In genomic region chr17:71510297-71510696, GRCm38 (mm10) we compare ENCODE assay signal across 30 mouse cellular contexts. TPM values are rescaled to one million over a fixed set of nuclear protein-coding genes. Genes with fewer than 3 reads are reported as not detected.
DNase-seq lines count a peak whose midpoint lies in the region; ATAC-seq and TF ChIP-seq lines count a peak whose summit lies in the region.
"Had no signal": no experiment of that assay in that cellular context is flagged by ENCODE, and none has a peak within 500 bp of the region (broad histone marks: within the 10 kb centered on the region; RNA-seq: fewer than 3 reads in every experiment).

No protein-coding gene starts in this region.

- H3K4me1 ChIP-seq in MEL (ENCODE audit: control insufficient read depth in 1 of 2, insufficient read depth in 2 of 2, low read length in 2 of 2) = no peaks in the 10 kb centered on the region
- no peaks in the 10 kb centered on the region for H3K4me1 ChIP-seq in intestine, postnatal 0 days (replicated peaks; ENCODE audit: control insufficient read depth, insufficient read depth, low read length)
- H3K4me1 ChIP-seq in liver, embryonic 14.5 days (replicated peaks; ENCODE audit: control insufficient read depth in 2 of 2, insufficient read depth in 2 of 2, low read length in 1 of 2) = peaks cover 0 to 7% of the 10 kb centered on the region in 2 experiments; a peak in 2 of 4 replicates
- no peaks in the 10 kb centered on the region for H3K4me1 ChIP-seq in lung, adult 2 months (ENCODE audit: control insufficient read depth, insufficient read depth, low read length)
- H3K4me1 ChIP-seq: embryonic facial prominence, embryonic 12.5 days; heart, embryonic 13.5 days; lung, embryonic 15.5 days; midbrain, embryonic 12.5 days; stomach, embryonic 15.5 days had no signal

- H3K27me3 ChIP-seq in MEL (ENCODE audit: control insufficient read depth in 1 of 2, insufficient read depth in 2 of 2, low read length in 2 of 2) = no peaks in the 10 kb centered on the region
- no peaks in the 10 kb centered on the region for H3K27me3 ChIP-seq in intestine, postnatal 0 days (replicated peaks; ENCODE audit: control insufficient read depth, insufficient read depth, low read length)
- no peaks in the 10 kb centered on the region for H3K27me3 ChIP-seq in liver, embryonic 14.5 days (ENCODE audit: control insufficient read depth, insufficient read depth, low read length)
- H3K27me3 ChIP-seq: embryonic facial prominence, embryonic 12.5 days; heart, embryonic 13.5 days; lung, embryonic 15.5 days; midbrain, embryonic 12.5 days; stomach, embryonic 15.5 days had no signal

- intact Hi-C loops in gastrocnemius, postnatal 36 days (cut with DNase I) = no loop called here

- TF ChIP-seq CTCF in MEL (IDR thresholded peaks at IDR 0.05 in 2 of 3, conservative IDR thresholded peaks at IDR 0.05 in 1 of 3; ENCODE audit: control insufficient read depth in 1 of 3, insufficient read depth in 1 of 3, low read depth in 2 of 3, low read length in 3 of 3, poor library complexity in 1 of 3, severe bottlenecking in 1 of 3) = no peak
- no peak for TF ChIP-seq CTCF in intestine, postnatal 0 days (IDR thresholded peaks at IDR 0.05; ENCODE audit: low read depth)
- TF ChIP-seq CTCF in liver, embryonic 14.5 days (IDR thresholded peaks at IDR 0.05; ENCODE audit: low read depth) = no peak
- TF ChIP-seq CTCF in lung, adult 2 months (IDR thresholded peaks at IDR 0.05; ENCODE audit: insufficient read depth, low read length) = no peak

- no peak overlapping the region for H3K27ac ChIP-seq in MEL (ENCODE audit: control insufficient read depth, low read depth, low read length)
- H3K27ac ChIP-seq in intestine, postnatal 0 days (ENCODE audit: low read depth, low read length) = 0 out of 2 replicates have a peak overlapping the region, but pooled peaks have one; percentile 6
- peak overlapping the region; percentile 54; the same call in 1 of the 2 replicates for H3K27ac ChIP-seq in liver, embryonic 14.5 days
- H3K27ac ChIP-seq: embryonic facial prominence, embryonic 12.5 days; heart, adult 2 months; heart, embryonic 13.5 days; hindbrain, embryonic 14.5 days; layer of hippocampus, adult 2 months; lung, embryonic 15.5 days; midbrain, embryonic 12.5 days; stomach, embryonic 15.5 days had no signal

- TF ChIP-seq EP300 in MEL (IDR thresholded peaks at IDR 0.05; ENCODE audit: low read depth in 1 of 2, low read length in 2 of 2) = no peak
- peak; percentile 18; the same call in 1 of the 2 replicates for TF ChIP-seq EP300 in liver, embryonic 14.5 days (IDR thresholded peaks at IDR 0.05; ENCODE audit: low read depth)

- DNase-seq in MEL (ENCODE audit: low read depth, low spot score) = no peak
- no peak for DNase-seq in liver, embryonic 14.5 days (ENCODE audit: low read depth in 3 of 3, low spot score in 3 of 3)
- no peak for DNase-seq in cerebellum, postnatal 10 days
- no peak for DNase-seq in gastrocnemius, postnatal 36 days
- no peak for DNase-seq in lung, adult 2 months
- DNase-seq: adrenal gland, adult 8-10 months; cerebellum, adult 8-10 months; embryo, embryonic 11 days; gastrocnemius, postnatal 25 days; heart, adult 2 months; heart, postnatal 10 days; kidney, adult 2 months; kidney, postnatal 36 days; left cerebral cortex, postnatal 4 days; retina, postnatal 1 day; right cerebral cortex, postnatal 14 days; thymus, postnatal 14 days had no signal

- H3K4me3 ChIP-seq in MEL (ENCODE audit: control insufficient read depth in 1 of 2, insufficient read depth in 1 of 2, low read depth in 2 of 2, low read length in 2 of 2) = no peak overlapping the region
- no peak overlapping the region for H3K4me3 ChIP-seq in intestine, postnatal 0 days (ENCODE audit: low read depth, low read length)
- no peak overlapping the region for H3K4me3 ChIP-seq in liver, embryonic 14.5 days (ENCODE audit: insufficient read depth in 1 of 2, low read depth in 2 of 2, low read length in 2 of 2)
- no peak overlapping the region for H3K4me3 ChIP-seq in lung, adult 2 months (replicated peaks; ENCODE audit: extremely low read depth, low read depth, low read length)
- H3K4me3 ChIP-seq: embryonic facial prominence, embryonic 12.5 days; heart, adult 2 months; heart, embryonic 13.5 days; layer of hippocampus, adult 2 months; lung, embryonic 15.5 days; midbrain, embryonic 12.5 days; stomach, embryonic 15.5 days had no signal

- H3K9ac ChIP-seq in MEL (ENCODE audit: control insufficient read depth, low read depth, low read length, poor library complexity, severe bottlenecking) = no peak overlapping the region
- H3K9ac ChIP-seq in intestine, postnatal 0 days (ENCODE audit: low read depth, low read length) = no peak overlapping the region
- no peak overlapping the region for H3K9ac ChIP-seq in liver, embryonic 14.5 days (replicated peaks)
- H3K9ac ChIP-seq: embryonic facial prominence, embryonic 12.5 days; heart, embryonic 13.5 days; hindbrain, embryonic 14.5 days; lung, embryonic 15.5 days; midbrain, embryonic 12.5 days; stomach, embryonic 15.5 days had no signal

- H3K36me3 ChIP-seq in MEL (ENCODE audit: control insufficient read depth in 1 of 2, insufficient read depth in 2 of 2, low read length in 2 of 2) = peaks cover 0 to 10% of the 10 kb centered on the region in 2 experiments; a peak in 2 of 4 replicates
- H3K36me3 ChIP-seq in intestine, postnatal 0 days (ENCODE audit: control insufficient read depth, insufficient read depth) = peaks cover 24% of the 10 kb centered on the region
- H3K36me3 ChIP-seq in liver, embryonic 14.5 days (replicated peaks; ENCODE audit: control insufficient read depth, insufficient read depth, low read depth) = peaks cover 90% of the 10 kb centered on the region

- TF ChIP-seq RAD21 in MEL (IDR thresholded peaks at IDR 0.05; ENCODE audit: low read depth, low read length) = no peak

- no peaks in the 10 kb centered on the region for H3K79me2 ChIP-seq in MEL (ENCODE audit: control insufficient read depth, insufficient read depth, low read length, poor library complexity)

- no peak overlapping the region for H3K4me2 ChIP-seq in intestine, postnatal 0 days (replicated peaks; ENCODE audit: low read depth)
- H3K4me2 ChIP-seq in liver, embryonic 14.5 days (ENCODE audit: low read depth) = peak overlapping the region; percentile 24
- H3K4me2 ChIP-seq: embryonic facial prominence, embryonic 12.5 days; heart, embryonic 13.5 days; hindbrain, embryonic 14.5 days; lung, embryonic 15.5 days; midbrain, embryonic 12.5 days; stomach, embryonic 15.5 days had no signal

- TF ChIP-seq POLR2A in MEL (IDR thresholded peaks at IDR 0.05; ENCODE audit: control insufficient read depth in 1 of 2, insufficient read depth in 1 of 2, low read depth in 1 of 2, low read length in 2 of 2, poor library complexity in 1 of 2) = no peak
- no peak for TF ChIP-seq POLR2A in lung, adult 2 months (IDR thresholded peaks at IDR 0.05; ENCODE audit: borderline replicate concordance, extremely low read depth, low read depth, low read length)

- 57% methylated on average over 11 of the region's 11 CpGs for WGBS in intestine, postnatal 0 days
- 70% methylated on average over 11 of the region's 11 CpGs for WGBS in liver, embryonic 14.5 days (ENCODE audit: insufficient replicate concordance)
- WGBS in lung, adult 2 months = 95% methylated on average over 11 of the region's 11 CpGs

- ATAC-seq in intestine, postnatal 0 days = peak; percentile 35; the same call in 1 of the 2 replicates
- peak; percentile 91 for ATAC-seq in liver, embryonic 14.5 days (ENCODE audit: insufficient read depth)
- ATAC-seq in megakaryocyte-erythroid progenitor cell, adult 5-6 weeks (replicated peaks; ENCODE audit: low FRiP score, low TSS enrichment, poor library complexity, severe bottlenecking) = peak; percentile 60
- ATAC-seq: forebrain, embryonic 14.5 days had no signal

- H3K9me3 ChIP-seq in MEL (replicated peaks; ENCODE audit: insufficient read depth, low read length) = no peaks in the 10 kb centered on the region
- no peaks in the 10 kb centered on the region for H3K9me3 ChIP-seq in intestine, postnatal 0 days (ENCODE audit: control insufficient read depth)
- no peaks in the 10 kb centered on the region for H3K9me3 ChIP-seq in liver, embryonic 14.5 days (ENCODE audit: control insufficient read depth, low read length)
- H3K9me3 ChIP-seq: embryonic facial prominence, embryonic 12.5 days; heart, embryonic 13.5 days; lung, embryonic 15.5 days; midbrain, embryonic 12.5 days; stomach, embryonic 15.5 days had no signal

RNA-seq across cellular contexts. Expression of gene Ndc80, which starts 16.4 kb away (rescaled TPM):
- total RNA-seq in MEL (2012; rRNA removed) = 26.0 and 28.0 TPM in 2 replicates
- 10 to 100 TPM in 1 of 2 experiments, not detected in 1; 28.3 TPM for polyA plus RNA-seq in MEL (2012; ENCODE audit: insufficient read depth in 1 of 2, insufficient read length in 2 of 2, low read depth in 1 of 2, low replicate concordance in 2 of 2, missing spikeins in 1 of 2)
- 8.8 and 10.0 TPM in 2 replicates for polyA plus RNA-seq in intestine, postnatal 0 days (2015; fragmentation: Nextera tagmentation; extraction: Ambion mirVana)
- polyA plus RNA-seq in liver, embryonic 14.5 days (2012; rRNA removed) = 5.5 and 16.1 TPM in 2 replicates
- 33.3 and 34.2 TPM in 2 replicates for polyA plus RNA-seq in liver, embryonic 14.5 days (2014; fragmentation: Nextera tagmentation; extraction: Ambion mirVana)
- total RNA-seq in megakaryocyte-erythroid progenitor cell, adult 5-6 weeks (2014; fragmentation: Nextera tagmentation) = 25.1 and 35.8 TPM in 2 replicates
- total RNA-seq in megakaryocyte-erythroid progenitor cell, adult 5-6 weeks (2017) = 73.5 and 83.5 TPM in 2 replicates
- total RNA-seq in gastrocnemius, postnatal 36 days (2021) = under 1 TPM; 0.33 to 0.57 TPM
- 0.12 and 0.14 TPM in 2 replicates for polyA plus RNA-seq in lung, adult 2 months (2012; rRNA removed)
- polyA plus RNA-seq: heart, adult 2 months had no signal

RNA-seq across cellular contexts. Expression of gene Smchd1, which starts 35.2 kb away (rescaled TPM):
- 45.7 and 50.9 TPM in 2 replicates for total RNA-seq in MEL (2012; rRNA removed)
- 100 to 1,000 TPM in 1 of 2 experiments, 10 to 100 TPM in 1; 43.6 to 164 TPM for polyA plus RNA-seq in MEL (2012; ENCODE audit: insufficient read depth in 1 of 2, insufficient read length in 2 of 2, low read depth in 1 of 2, low replicate concordance in 2 of 2, missing spikeins in 1 of 2)
- 25.6 and 26.6 TPM in 2 replicates for polyA plus RNA-seq in intestine, postnatal 0 days (2015; fragmentation: Nextera tagmentation; extraction: Ambion mirVana)
- 11.7 and 19.9 TPM in 2 replicates for polyA plus RNA-seq in liver, embryonic 14.5 days (2012; rRNA removed)
- 38.0 and 41.6 TPM in 2 replicates for polyA plus RNA-seq in liver, embryonic 14.5 days (2014; fragmentation: Nextera tagmentation; extraction: Ambion mirVana)
- 184 and 210 TPM in 2 replicates for total RNA-seq in megakaryocyte-erythroid progenitor cell, adult 5-6 weeks (2014; fragmentation: Nextera tagmentation)
- 214 and 233 TPM in 2 replicates for total RNA-seq in megakaryocyte-erythroid progenitor cell, adult 5-6 weeks (2017)
- total RNA-seq in gastrocnemius, postnatal 36 days (2021) = 1 to 10 TPM; 9.4 to 9.5 TPM
- 6.9 and 8.3 TPM in 2 replicates for polyA plus RNA-seq in lung, adult 2 months (2012; rRNA removed)

RNA-seq across cellular contexts. Expression of gene Spdya, which starts 41.6 kb away (rescaled TPM):
- total RNA-seq in MEL (2012; rRNA removed) = 0.20 and 0.23 TPM in 2 replicates
- under 1 TPM in 1 of 2 experiments, not detected in 1; 0.46 TPM for polyA plus RNA-seq in MEL (2012; ENCODE audit: insufficient read depth in 1 of 2, insufficient read length in 2 of 2, low read depth in 1 of 2, low replicate concordance in 2 of 2, missing spikeins in 1 of 2)
- polyA plus RNA-seq in intestine, postnatal 0 days (2015; fragmentation: Nextera tagmentation; extraction: Ambion mirVana) = 0.27 and 0.66 TPM in 2 replicates
- polyA plus RNA-seq in liver, embryonic 14.5 days (2012; rRNA removed) = 0.04 TPM in 1 of 2 replicates, not detected in the other
- 0.11 and 0.20 TPM in 2 replicates for polyA plus RNA-seq in liver, embryonic 14.5 days (2014; fragmentation: Nextera tagmentation; extraction: Ambion mirVana)
- total RNA-seq in megakaryocyte-erythroid progenitor cell, adult 5-6 weeks (2014; fragmentation: Nextera tagmentation) = not detected in 2 replicates
- total RNA-seq in megakaryocyte-erythroid progenitor cell, adult 5-6 weeks (2017) = not detected in 2 replicates
- under 1 TPM; 0.31 to 0.35 TPM for total RNA-seq in gastrocnemius, postnatal 36 days (2021)
- polyA plus RNA-seq in lung, adult 2 months (2012; rRNA removed) = 0.12 TPM in 1 of 2 replicates, not detected in the other
- total RNA-seq: hematopoietic stem cell, adult 5-6 weeks; megakaryocyte, adult 5-6 weeks had no signal
- polyA plus RNA-seq: heart, adult 2 months; small intestine, adult 2 months had no signal

RNA-seq across cellular contexts. Expression of gene Gm4707, which starts 50.6 kb away (rescaled TPM):
- 1.0 and 1.1 TPM in 2 replicates for total RNA-seq in MEL (2012; rRNA removed)
- polyA plus RNA-seq in MEL (2012; ENCODE audit: insufficient read depth in 1 of 2, insufficient read length in 2 of 2, low read depth in 1 of 2, low replicate concordance in 2 of 2, missing spikeins in 1 of 2) = under 1 TPM in 1 of 2 experiments, not detected in 1; 0.26 TPM
- 0.40 and 0.54 TPM in 2 replicates for polyA plus RNA-seq in intestine, postnatal 0 days (2015; fragmentation: Nextera tagmentation; extraction: Ambion mirVana)
- 0.19 and 0.21 TPM in 2 replicates for polyA plus RNA-seq in liver, embryonic 14.5 days (2012; rRNA removed)
- 0.15 and 1.1 TPM in 2 replicates for polyA plus RNA-seq in liver, embryonic 14.5 days (2014; fragmentation: Nextera tagmentation; extraction: Ambion mirVana)
- total RNA-seq in megakaryocyte-erythroid progenitor cell, adult 5-6 weeks (2014; fragmentation: Nextera tagmentation) = 9.4 and 10.1 TPM in 2 replicates
- 1.2 and 2.2 TPM in 2 replicates for total RNA-seq in megakaryocyte-erythroid progenitor cell, adult 5-6 weeks (2017)
- 1 to 10 TPM in 1 of 2 experiments, under 1 TPM in 1; 0.52 to 1.6 TPM for total RNA-seq in gastrocnemius, postnatal 36 days (2021)
- polyA plus RNA-seq in lung, adult 2 months (2012; rRNA removed) = 0.42 and 0.53 TPM in 2 replicates

Comparison
In these comparisons a context has a peak if more than half of its experiments do, and no peak if none do; other contexts are left out.
1. ATAC-seq: peak in every context shown above with its lines; median percentile 91 in liver, embryonic 14.5 days; 60 in megakaryocyte-erythroid progenitor cell, adult 5-6 weeks; 35 in intestine, postnatal 0 days.